Mouse (Mus musculus): ENCODE data around the gene Gja4. TPM values are rescaled to one million over a fixed set of nuclear protein-coding genes. Genes with fewer than 3 reads are reported as not detected.

Gene Gja4
- total RNA-seq, 1 experiment from 2014 or later = not detected

DNA sequence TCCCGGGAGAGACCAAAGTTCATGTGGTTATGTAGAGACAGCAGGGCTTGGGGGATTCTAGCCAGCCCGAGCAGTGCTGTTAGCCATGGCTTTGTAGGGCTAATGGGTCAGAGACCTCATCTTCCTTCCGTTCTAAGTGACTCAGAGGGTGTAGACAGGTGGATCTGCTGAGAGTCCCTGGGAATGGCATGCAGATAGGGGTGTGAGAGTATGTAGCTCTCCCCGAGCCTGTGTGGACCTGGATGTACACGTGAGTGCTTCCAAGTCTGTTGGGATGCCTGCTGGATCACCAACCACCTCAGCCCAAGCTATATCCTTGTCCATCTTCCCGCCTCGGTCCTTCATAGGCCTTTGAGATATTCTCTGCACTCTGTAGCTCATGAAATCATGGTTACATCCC is 14.5 kb upstream of the Gja4 start:
- ATAC-seq (replicated peaks in 1 of 2; ENCODE audit: insufficient read depth in 1 of 2, low FRiP score in 2 of 2, low TSS enrichment in 1 of 2, low read depth in 1 of 2, poor library complexity in 2 of 2, severe bottlenecking in 2 of 2) = no peak

DNA sequence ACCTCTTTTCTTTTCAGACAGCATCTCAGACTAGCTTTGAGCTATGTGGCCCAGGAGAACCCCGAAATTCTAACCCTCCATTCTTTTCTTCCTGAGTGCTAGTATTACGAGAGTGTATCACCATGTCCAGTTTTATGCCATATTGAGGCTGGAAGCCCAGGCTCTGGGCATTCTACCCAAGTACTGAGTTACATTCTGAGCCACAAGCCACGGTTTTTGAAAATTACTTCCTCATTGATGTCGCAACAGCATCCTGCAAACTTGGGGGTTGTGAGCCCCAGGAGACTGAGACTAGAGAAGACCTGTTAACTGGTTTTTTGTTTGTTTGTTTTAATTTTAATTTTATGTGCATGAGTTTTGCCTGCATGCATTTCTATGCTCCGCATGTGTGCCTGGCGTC is 13.9 kb upstream of the Gja4 start:
- peak; percentile 60 to 75 for ATAC-seq (replicated peaks in 1 of 2; ENCODE audit: insufficient read depth in 1 of 2, low FRiP score in 2 of 2, low TSS enrichment in 1 of 2, low read depth in 1 of 2, poor library complexity in 2 of 2, severe bottlenecking in 2 of 2)

DNA sequence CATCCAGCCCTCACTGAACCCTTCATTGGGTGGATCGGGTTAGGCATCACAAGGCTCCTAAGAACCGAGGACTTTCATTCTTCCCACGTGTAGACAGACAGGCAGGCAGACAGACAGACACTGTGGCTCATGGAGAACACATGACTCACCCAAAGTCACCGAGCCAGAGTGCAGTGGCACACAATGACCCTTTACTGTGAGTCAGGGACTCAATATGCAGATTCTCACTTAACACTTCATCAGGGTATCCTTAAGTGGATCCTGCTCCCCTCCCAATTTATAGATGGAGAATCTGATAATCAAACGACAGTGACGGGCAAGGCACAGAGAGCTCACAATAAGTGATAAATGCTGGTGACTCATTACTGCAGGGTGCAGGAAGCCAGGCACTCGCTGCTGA is 13.4 kb upstream of the Gja4 start:
- ATAC-seq (replicated peaks in 1 of 2; ENCODE audit: insufficient read depth in 1 of 2, low FRiP score in 2 of 2, low TSS enrichment in 1 of 2, low read depth in 1 of 2, poor library complexity in 2 of 2, severe bottlenecking in 2 of 2) = no peak

DNA sequence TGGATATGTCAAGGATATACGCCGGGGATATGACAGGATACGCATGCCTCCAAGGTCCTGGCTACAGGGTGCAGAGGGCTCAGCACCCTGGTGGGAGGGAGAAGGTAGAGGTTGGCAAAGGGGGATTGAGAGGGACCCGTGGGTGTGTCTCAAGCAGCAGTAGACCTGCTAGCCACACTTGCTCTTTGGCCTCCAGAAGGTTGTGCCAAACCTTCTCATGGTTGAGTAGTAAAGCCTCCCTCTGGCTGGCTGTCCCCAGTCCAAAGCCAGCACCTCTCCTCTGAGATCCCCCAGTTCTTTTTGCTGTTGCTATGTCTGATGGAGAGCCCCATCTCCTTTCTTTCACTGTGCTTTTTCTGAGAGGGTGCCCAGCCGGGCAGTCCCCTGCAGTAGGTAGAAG is 11.4 kb upstream of the Gja4 start:
- ATAC-seq (replicated peaks in 1 of 2; ENCODE audit: insufficient read depth in 1 of 2, low FRiP score in 2 of 2, low TSS enrichment in 1 of 2, low read depth in 1 of 2, poor library complexity in 2 of 2, severe bottlenecking in 2 of 2) = no peak

DNA sequence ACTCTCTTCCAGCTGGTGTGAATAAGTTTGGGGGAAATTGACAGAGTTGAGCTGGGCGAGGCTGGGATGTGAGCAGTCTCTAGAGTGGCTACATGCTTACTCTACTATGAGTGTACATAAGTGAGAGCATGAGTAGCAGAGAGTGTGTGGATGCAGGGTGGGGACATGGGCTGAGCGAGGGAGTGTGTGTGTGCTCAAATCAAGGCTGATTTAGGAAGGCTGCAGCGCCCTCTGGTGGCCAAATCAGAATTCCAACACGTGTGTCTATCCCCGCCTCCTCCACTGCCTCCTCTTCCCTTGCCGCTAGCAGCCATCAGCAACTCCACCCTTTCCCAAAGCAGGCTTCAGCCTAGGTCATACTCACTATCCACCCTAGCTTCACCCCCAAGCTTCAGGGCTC is 10.9 kb upstream of the Gja4 start:
- peak; percentile 70 to 82; a peak in 3 of 4 replicates for ATAC-seq (replicated peaks in 1 of 2; ENCODE audit: insufficient read depth in 1 of 2, low FRiP score in 2 of 2, low TSS enrichment in 1 of 2, low read depth in 1 of 2, poor library complexity in 2 of 2, severe bottlenecking in 2 of 2)

DNA sequence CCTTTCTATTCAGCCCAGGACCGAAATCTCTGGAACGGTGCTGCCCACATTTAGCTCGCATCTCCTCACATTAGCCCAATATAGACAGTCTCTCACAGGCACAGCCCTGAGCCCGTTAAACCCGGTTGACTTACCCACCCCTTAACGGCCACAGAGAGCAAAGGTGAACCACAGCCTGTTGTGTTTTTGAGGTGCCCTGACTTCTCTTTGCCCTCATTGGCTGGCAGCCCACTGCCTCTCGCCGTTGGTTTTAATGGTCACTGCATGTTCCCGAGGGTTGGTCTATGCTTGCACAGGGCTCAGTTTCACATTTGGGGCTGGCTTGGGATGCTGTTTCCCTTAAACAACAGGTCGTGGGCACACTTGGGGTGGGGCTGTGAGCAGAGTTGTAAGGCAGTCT is 10.5 kb upstream of the Gja4 start:
- ATAC-seq (replicated peaks in 1 of 2; ENCODE audit: insufficient read depth in 1 of 2, low FRiP score in 2 of 2, low TSS enrichment in 1 of 2, low read depth in 1 of 2, poor library complexity in 2 of 2, severe bottlenecking in 2 of 2) = no peak

DNA sequence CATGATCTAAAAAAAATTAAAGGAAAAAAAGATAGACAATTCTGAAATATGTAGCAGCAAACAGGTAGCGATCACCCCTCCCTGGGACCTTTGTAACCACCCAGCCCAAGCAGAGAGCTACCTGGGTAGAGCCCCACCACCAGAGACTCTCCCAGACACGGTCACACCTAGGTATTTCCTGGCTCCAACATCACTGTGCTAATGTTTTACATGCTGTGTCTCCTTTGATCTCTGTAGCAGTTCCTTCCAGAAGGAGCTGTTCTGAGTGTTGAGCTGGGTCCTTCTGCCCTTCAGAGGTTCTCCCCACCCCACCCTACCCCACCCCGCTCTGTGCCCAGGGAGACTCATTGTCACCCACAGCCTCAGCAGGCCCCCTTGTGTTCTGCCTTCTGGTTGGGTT is 9.8 kb upstream of the Gja4 start:
- no peak for ATAC-seq (replicated peaks in 1 of 2; ENCODE audit: insufficient read depth in 1 of 2, low FRiP score in 2 of 2, low TSS enrichment in 1 of 2, low read depth in 1 of 2, poor library complexity in 2 of 2, severe bottlenecking in 2 of 2)

DNA sequence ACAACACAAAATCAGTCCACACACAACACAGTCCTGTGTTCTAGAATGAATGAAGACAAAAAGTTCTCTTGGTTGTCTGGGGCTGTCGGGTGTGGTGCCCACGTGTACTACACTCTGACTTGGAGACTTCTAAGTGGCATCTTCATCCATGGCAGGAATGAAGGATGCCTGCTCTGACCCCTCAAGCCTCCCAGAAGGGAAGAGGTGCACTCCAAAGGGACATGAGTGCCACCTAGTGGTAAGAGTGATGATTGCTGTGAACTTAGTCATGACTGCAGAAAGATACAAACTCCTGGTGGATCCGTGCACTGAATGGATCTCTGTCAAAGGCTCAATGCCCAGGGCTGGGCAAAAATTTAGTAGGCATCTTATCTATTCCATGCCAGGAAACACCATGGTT is 5.8 kb upstream of the Gja4 start:
- ATAC-seq (replicated peaks in 1 of 2; ENCODE audit: insufficient read depth in 1 of 2, low FRiP score in 2 of 2, low TSS enrichment in 1 of 2, low read depth in 1 of 2, poor library complexity in 2 of 2, severe bottlenecking in 2 of 2) = peak; percentile 72 to 81; a peak in 3 of 4 replicates

DNA sequence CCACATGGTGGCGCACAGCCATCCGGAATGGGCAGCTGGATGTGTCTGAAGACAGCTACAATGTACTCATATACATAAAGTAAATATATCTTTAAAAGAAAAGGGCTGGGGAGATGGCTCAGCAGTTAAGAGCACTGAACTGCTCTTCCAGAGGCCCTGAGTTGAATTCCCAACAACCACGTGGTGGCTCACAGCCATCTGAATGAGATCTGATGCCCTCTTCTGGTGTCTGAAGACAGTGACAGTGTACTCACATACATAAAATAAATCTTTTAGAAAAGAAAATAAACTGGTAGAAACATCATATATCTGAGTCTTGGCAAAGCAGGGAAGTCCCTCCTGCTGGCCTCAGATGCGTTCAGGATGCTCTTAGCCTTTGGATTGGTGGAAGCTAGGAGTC is 3.3 kb upstream of the Gja4 start:
- no peak for ATAC-seq (replicated peaks in 1 of 2; ENCODE audit: insufficient read depth in 1 of 2, low FRiP score in 2 of 2, low TSS enrichment in 1 of 2, low read depth in 1 of 2, poor library complexity in 2 of 2, severe bottlenecking in 2 of 2)

DNA sequence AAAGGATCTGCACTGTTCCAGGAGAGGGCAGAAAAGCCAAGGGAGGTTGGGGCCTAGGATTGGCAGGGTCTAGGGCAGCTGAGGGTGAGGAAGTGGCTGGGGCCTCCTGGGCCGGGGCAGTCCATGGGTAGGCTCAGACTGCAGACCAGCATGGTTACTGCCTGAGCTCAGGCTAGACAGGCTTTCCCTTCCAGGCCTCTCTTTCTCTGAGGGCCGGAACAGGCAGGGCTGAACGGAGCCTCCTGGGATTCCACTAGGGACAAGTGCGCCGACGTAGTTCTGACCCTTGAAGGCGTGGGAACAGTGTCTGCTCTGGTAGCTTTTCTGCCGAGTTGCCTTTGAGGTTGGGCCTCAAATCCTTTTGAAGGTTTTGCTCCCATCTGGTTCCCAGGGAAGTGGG is 1.9 kb upstream of the Gja4 start:
- no peak for ATAC-seq (replicated peaks in 1 of 2; ENCODE audit: insufficient read depth in 1 of 2, low FRiP score in 2 of 2, low TSS enrichment in 1 of 2, low read depth in 1 of 2, poor library complexity in 2 of 2, severe bottlenecking in 2 of 2)

DNA sequence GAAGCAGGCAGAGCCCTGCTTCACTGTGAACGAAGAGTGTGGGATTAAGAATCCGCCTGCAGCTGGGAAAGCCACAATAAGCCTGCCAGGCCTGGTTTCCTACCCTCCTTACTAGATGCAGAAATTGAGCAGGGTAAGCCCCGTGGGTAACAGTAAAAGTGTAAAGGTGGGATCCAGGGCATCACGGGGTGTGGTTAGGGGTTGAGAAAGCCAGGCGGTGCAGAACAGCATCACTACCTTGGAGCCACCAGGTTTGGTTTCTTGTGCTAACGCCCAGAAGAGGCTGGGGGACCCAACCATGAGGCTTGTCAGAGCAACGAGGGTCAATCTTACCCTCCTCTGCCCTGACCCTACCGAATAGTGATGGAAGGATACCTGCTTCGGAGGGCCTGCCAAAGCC is 746 bp upstream of the Gja4 start:
- no peak for ATAC-seq (replicated peaks in 1 of 2; ENCODE audit: insufficient read depth in 1 of 2, low FRiP score in 2 of 2, low TSS enrichment in 1 of 2, low read depth in 1 of 2, poor library complexity in 2 of 2, severe bottlenecking in 2 of 2)

DNA sequence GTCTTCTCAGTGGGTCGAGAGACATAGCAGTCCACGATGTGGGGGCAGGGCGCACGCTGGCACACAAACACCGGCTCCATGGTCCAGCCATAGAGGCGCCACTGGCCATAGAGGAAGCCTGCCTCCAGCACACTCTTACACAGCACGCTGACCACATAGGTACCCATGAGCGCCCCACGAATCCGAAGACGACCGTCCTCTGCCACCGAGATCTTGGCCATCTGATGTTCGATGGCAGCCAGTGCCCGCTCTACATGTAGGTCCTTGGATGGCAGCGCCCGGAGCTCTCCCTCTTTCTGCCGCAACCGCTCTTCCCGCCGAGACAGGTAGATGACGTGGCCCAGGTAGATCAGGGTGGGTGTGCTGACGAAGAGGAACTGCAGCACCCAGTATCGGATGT is 1.5 kb downstream of the Gja4 start:
- no peak for ATAC-seq (replicated peaks in 1 of 2; ENCODE audit: insufficient read depth in 1 of 2, low FRiP score in 2 of 2, low TSS enrichment in 1 of 2, low read depth in 1 of 2, poor library complexity in 2 of 2, severe bottlenecking in 2 of 2)

DNA sequence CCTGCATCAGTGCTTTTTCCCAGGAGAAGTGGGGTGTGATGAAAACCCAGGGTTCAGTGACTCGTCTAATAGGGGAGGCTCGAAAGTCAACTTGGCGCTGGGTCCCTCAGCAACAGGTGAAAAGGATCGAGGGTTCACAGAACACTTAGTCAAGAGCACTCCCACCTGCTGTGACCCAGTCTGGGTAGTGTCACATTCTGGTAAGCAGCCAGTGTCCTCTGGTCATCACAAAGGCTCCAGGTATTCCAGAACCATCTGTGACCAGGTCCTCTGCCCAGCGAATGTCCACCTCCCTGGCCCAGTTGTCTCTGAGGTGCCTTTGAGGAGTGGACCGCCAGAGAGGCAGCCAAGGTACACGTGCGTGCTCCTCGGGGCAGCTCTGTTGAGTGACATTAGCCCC is 2.3 kb downstream of the Gja4 start:
- no peak for ATAC-seq (replicated peaks in 1 of 2; ENCODE audit: insufficient read depth in 1 of 2, low FRiP score in 2 of 2, low TSS enrichment in 1 of 2, low read depth in 1 of 2, poor library complexity in 2 of 2, severe bottlenecking in 2 of 2)

DNA sequence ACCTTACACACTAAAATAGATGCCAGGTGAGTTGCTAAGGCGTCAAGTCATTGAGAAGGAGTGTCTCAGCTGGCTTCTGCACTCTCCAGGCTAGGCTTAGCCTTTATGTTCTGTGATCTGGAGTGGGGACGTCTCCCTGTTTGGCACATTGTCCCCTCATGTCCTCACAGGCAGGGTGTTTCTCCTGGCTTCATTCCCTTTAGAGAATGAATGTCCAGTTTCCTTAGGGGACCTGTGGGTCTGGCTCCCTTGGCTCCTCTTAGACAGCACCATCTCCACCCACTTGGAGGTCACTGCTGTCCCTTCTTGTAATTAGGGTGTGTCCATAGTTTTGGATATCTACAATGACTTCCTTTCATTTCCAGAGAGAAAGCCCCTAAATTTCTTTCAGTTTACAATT is 6.9 kb downstream of the Gja4 start:
- no peak for ATAC-seq (replicated peaks in 1 of 2; ENCODE audit: insufficient read depth in 1 of 2, low FRiP score in 2 of 2, low TSS enrichment in 1 of 2, low read depth in 1 of 2, poor library complexity in 2 of 2, severe bottlenecking in 2 of 2)

DNA sequence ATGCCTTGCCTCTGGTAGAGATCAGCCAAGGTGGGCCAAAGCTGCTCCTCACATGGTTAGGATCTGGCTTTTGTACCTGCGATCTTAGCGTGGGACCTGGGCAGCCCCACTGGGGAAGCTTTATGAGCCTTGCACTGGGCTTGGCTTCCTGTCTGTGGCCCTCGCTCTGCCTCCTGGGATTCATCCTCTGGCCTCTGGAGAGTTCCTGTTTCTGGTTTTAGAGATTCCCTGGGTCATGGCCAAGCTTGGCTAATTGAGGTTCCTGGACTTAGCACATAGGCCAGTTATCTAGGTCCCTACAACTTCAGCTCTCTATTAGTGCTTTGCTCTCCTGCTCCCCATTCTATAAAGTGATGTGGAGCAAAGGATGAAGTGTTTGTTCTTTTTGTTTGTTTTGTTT is 10.0 kb downstream of the Gja4 start:
- no peak for ATAC-seq (replicated peaks in 1 of 2; ENCODE audit: insufficient read depth in 1 of 2, low FRiP score in 2 of 2, low TSS enrichment in 1 of 2, low read depth in 1 of 2, poor library complexity in 2 of 2, severe bottlenecking in 2 of 2)

DNA sequence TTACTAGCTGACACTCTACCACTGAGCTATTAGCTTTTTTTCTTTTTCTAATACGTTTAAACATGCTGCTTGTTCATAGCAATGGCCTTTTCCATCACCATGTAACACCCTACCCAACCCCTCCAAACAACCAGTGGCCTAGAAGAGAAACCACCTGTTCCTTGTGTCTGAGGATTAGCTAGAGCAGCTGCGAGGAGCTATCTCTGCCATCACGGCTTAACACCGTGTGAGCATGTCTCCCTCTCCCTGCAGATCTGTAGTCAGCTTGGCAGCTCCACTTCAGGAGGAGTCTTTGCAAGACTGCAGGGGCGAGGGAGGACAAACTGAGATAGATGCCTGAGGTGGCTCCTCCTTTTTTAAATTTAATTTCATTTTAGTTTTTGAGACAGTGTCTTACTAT is 13.3 kb downstream of the Gja4 start:
- no peak for ATAC-seq (replicated peaks in 1 of 2; ENCODE audit: insufficient read depth in 1 of 2, low FRiP score in 2 of 2, low TSS enrichment in 1 of 2, low read depth in 1 of 2, poor library complexity in 2 of 2, severe bottlenecking in 2 of 2)

DNA sequence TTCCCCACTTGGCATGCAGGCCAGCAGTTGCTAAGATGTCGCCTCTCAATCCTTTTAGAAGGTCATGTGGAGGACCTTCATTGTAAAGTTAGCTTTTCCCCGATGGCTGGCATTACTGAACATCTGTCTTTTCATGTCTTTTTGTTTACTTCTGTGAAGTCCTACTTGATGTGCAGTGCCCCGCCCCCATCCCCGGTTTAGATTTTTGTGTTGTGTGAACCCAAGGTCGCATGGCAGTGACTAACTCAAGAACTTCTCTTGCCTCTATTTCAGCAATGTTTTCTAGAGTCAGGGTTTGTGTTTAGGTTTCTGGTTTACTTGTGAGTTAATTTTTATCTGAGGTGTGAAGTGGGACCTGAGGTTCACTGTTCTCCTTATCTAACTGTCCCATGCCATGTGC is 21.2 kb downstream of the Gja4 start:
- no peak for ATAC-seq (replicated peaks in 1 of 2; ENCODE audit: insufficient read depth in 1 of 2, low FRiP score in 2 of 2, low TSS enrichment in 1 of 2, low read depth in 1 of 2, poor library complexity in 2 of 2, severe bottlenecking in 2 of 2)

DNA sequence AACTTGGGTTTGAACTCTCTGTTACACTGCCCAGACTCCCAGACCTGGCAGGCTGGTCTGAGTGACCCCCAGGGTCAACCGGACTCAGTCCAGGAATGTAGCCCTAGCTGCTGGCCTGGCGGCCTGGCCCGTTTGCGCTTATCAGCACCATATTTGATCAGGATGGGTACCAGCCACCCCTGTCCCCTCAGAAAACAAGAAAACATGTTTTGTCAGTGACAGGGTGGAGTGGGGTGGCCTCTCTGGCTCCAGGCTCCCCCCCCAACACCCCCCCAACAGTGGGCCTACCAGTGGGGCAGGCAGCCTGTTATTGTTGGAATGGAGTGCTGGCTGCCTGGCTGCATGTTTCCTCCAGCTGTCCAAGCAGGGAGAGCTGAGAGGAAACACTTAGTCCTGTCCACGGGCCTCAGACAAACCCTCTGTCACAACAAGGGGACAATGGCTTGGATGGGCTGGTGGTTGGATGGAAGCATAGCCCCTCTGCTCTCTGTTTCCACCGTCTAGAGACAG is 24.7 kb downstream of the Gja4 start:
- no peak for ATAC-seq (replicated peaks in 1 of 2; ENCODE audit: insufficient read depth in 1 of 2, low FRiP score in 2 of 2, low TSS enrichment in 1 of 2, low read depth in 1 of 2, poor library complexity in 2 of 2, severe bottlenecking in 2 of 2)

DNA sequence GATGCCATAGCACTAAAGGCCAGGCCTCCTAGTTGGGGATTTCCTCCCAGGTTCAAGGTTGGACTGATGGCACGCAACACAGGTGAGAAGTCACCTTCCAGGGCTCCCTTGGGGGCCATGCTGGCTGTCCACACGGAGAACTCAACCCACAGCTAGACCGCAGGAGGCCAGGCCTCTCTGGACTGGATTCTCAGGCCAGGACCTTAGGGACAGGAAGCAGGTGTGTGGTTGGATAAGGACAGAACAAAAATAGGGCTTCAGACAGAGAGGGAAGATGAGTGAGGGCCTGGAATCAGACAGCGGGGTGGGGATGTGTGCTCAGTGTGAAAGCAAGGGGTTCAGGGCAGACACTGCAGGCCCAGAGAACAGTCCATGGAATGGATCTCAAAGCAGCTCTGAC is 26.9 kb downstream of the Gja4 start:
- ATAC-seq (replicated peaks in 1 of 2; ENCODE audit: insufficient read depth in 1 of 2, low FRiP score in 2 of 2, low TSS enrichment in 1 of 2, low read depth in 1 of 2, poor library complexity in 2 of 2, severe bottlenecking in 2 of 2) = no peak

DNA sequence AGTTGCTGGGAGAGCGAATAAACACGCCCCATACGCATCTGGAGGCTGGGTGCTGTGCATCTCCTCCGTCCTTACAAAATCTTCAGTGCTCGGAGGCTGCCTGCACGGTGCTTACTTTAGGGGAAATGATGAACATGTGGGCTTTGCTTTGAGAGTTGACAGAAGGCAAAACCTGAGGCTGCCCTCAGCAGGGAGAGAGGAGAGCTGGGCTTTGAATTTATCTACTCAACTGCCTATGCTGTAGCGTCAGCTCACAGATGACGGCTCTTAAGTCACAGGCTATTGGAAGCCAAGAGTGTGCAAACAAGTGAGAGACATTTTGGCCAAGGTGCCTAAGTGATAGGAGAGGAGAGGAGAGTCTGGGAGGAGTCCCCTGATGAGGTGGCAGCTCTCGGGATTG is 34.6 kb downstream of the Gja4 start:
- ATAC-seq (replicated peaks in 1 of 2; ENCODE audit: insufficient read depth in 1 of 2, low FRiP score in 2 of 2, low TSS enrichment in 1 of 2, low read depth in 1 of 2, poor library complexity in 2 of 2, severe bottlenecking in 2 of 2) = no peak
